Mouse (Mus musculus) E14TG2a.4 (cell line): ENCODE measurements around the gene Spopl.

Experiments used
- CTCF ChIP-seq: conservative IDR thresholded peaks from 2 replicates; pipeline ENCODE4 v1.5.1; 2014; ENCODE audit warnings: low read length
- POU5F1 ChIP-seq: IDR thresholded peaks from 2 replicates; pipeline ENCODE4 v1.6.1; 2014; ENCODE audit warnings: low read length, borderline replicate concordance

DNA sequence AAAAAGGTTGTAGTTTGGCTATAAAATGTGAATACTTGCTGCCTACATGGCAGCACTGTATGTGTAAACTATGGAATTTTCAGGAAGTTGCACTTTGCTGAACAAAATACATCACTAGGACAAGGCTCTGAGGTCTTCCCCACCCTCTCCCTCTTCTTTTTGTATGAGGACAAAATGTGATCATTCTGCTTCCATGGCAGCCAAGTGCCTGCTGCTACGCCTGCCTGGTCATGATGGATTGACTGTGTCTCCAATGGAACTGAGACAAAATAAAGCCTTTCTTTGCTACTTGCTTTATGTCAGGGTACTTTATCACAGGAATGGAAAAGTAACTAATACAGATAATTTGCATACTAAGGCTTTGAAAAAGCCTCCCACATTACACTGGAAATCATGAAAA, 20.7 kb downstream of the Spopl start:
- TF ChIP-seq CTCF (no peak), POU5F1 (no peak)
